Mouse (Mus musculus) lung, adult 2 months (tissue): ENCODE results near the gene Higd1a. TPM values are rescaled to one million over a fixed set of nuclear protein-coding genes. Genes with fewer than 3 reads are reported as not detected.

Source experiments
- DNase-seq: peaks from one replicate; pipeline ENCODE4 v3.0.0; 2022
- H3K4me1 ChIP-seq: fragments of 200-500 bp; 2 replicates; pipeline ENCODE4 v1.6.1; 2011; ENCODE audit warnings: low read length; ENCODE audit not compliant: control insufficient read depth, insufficient read depth
- H3K4me3 ChIP-seq: fragments of 200-500 bp; replicated peaks from 2 replicates; pipeline ENCODE3; 2011; ENCODE audit warnings: low read depth, mild to moderate bottlenecking, control low read depth, low read length; ENCODE audit errors: extremely low read depth
- CTCF ChIP-seq: fragments of 200-500 bp; IDR thresholded peaks from 2 replicates; pipeline ENCODE4 v1.5.1; 2011; ENCODE audit warnings: mild to moderate bottlenecking, low read length, control low read depth; ENCODE audit not compliant: insufficient read depth
- POLR2A ChIP-seq: fragments of 200-500 bp; IDR thresholded peaks from 2 replicates; pipeline ENCODE4 v1.6.1; 2011; ENCODE audit warnings: low read depth, mild to moderate bottlenecking, control low read depth, low read length, borderline replicate concordance; ENCODE audit errors: extremely low read depth
- WGBS: fragments of 180-500 bp; shearing (Covaris S2); methylation state at CpG from one replicate; pipeline ENCODE4 v1.1.7; 2018; 5-methylcytosine and 5-hydroxymethylcytosine counted together
- polyA plus RNA-seq: library from polyadenylated mRNA; depleted of rRNA; stranded (reverse); fragments of >200 nt; gene quantifications from 2 replicates; pipeline ENCODE4 v1.2.3, GENCODE M21; 2012

The Higd1a gene
- polyA plus RNA-seq, 1 experiment = 24.4 TPM

- DNase-seq = peak; percentile 39
- WGBS = 70% methylated on average over 9 of the region's 9 CpGs
- TF ChIP-seq POLR2A = peak; percentile 80
- TF ChIP-seq CTCF = no peak
- peak within 1 kb of the TSS; percentile 61 for H3K4me3 ChIP-seq
- peaks cover 12% of the 10 kb centered on the region for H3K4me1 ChIP-seq
Observed at GRCm38 (mm10) chr9:121898245-121898644, 40.1 kb upstream of the Higd1a start, which contains the start of gene Ackr2. Gene Ackr2, plus strand, starts transcription at chr9:121898355.

GRCm38 (mm10) chr9:121896820-121897219, 38.7 kb upstream of the Higd1a start:
- WGBS = 57% methylated on average over 4 of the region's 4 CpGs
- Histone ChIP-seq H3K4me1 (peaks cover 12% of the 10 kb centered on the region), H3K4me3 (no peak overlapping the region)
- TF ChIP-seq POLR2A (no peak), CTCF (no peak)
- DNase-seq = no peak

- TF ChIP-seq POLR2A (no peak), CTCF (no peak)
- DNase-seq = no peak
Observed at GRCm38 (mm10) chr9:121895392-121895993, 37.3 kb upstream of the Higd1a start.

GRCm38 (mm10) chr9:121894447-121894846, 36.3 kb upstream of the Higd1a start:
- Histone ChIP-seq H3K4me1 (peaks cover 20% of the 10 kb centered on the region), H3K4me3 (no peak overlapping the region)
- no peak for DNase-seq
- no peak for TF ChIP-seq CTCF
- TF ChIP-seq POLR2A = no peak
- 58% methylated on average over 7 of the region's 7 CpGs for WGBS

More at GRCm38 (mm10) chr9:121895392-121895993, 37.3 kb upstream of the Higd1a start:
- no peak overlapping the region for H3K4me3 ChIP-seq
- H3K4me1 ChIP-seq = peaks cover 18% of the 10 kb centered on the region
- 49% methylated on average over 7 of the region's 7 CpGs for WGBS

GRCm38 (mm10) chr9:121892057-121892687, 34.0 kb upstream of the Higd1a start:
- no peak overlapping the region for H3K4me3 ChIP-seq
- WGBS = 89% methylated on average over 12 of the region's 12 CpGs
- TF ChIP-seq POLR2A (no peak), CTCF (no peak)
- no peak for DNase-seq
- peaks cover 17% of the 10 kb centered on the region for H3K4me1 ChIP-seq

- 77% methylated on average over 9 of the region's 9 CpGs for WGBS
- DNase-seq = no peak
- Histone ChIP-seq H3K4me3 (no peak overlapping the region), H3K4me1 (peaks cover 17% of the 10 kb centered on the region)
- no peak for TF ChIP-seq CTCF
- no peak for TF ChIP-seq POLR2A
Observed at GRCm38 (mm10) chr9:121891301-121891700, 33.1 kb upstream of the Higd1a start.

- TF ChIP-seq POLR2A = no peak; the same call in 1 of the 2 replicates
- TF ChIP-seq CTCF = no peak
- Histone ChIP-seq H3K4me3 (no peak overlapping the region), H3K4me1 (peaks cover 17% of the 10 kb centered on the region)
- DNase-seq = peak; percentile 56
- WGBS = 8% methylated on average over 18 of the region's 18 CpGs
Observed at GRCm38 (mm10) chr9:121890441-121890941, 32.3 kb upstream of the Higd1a start.

- TF ChIP-seq POLR2A (no peak), CTCF (no peak)
- WGBS = 38% methylated on average over 4 of the region's 4 CpGs
- Histone ChIP-seq H3K4me1 (peaks cover 13% of the 10 kb centered on the region), H3K4me3 (no peak overlapping the region)
- DNase-seq = no peak
Observed at GRCm38 (mm10) chr9:121889927-121890440, 31.8 kb upstream of the Higd1a start.

GRCm38 (mm10) chr9:121882015-121882457, 23.9 kb upstream of the Higd1a start:
- WGBS = 22% methylated on average over 7 of the region's 7 CpGs
- H3K4me1 ChIP-seq = peaks cover 3% of the 10 kb centered on the region
- no peak for DNase-seq
- TF ChIP-seq CTCF (no peak), POLR2A (0 out of 2 replicates have a peak, but pooled peaks have one; percentile 18)
- no peak overlapping the region for H3K4me3 ChIP-seq
